In the genomic region with DNA sequence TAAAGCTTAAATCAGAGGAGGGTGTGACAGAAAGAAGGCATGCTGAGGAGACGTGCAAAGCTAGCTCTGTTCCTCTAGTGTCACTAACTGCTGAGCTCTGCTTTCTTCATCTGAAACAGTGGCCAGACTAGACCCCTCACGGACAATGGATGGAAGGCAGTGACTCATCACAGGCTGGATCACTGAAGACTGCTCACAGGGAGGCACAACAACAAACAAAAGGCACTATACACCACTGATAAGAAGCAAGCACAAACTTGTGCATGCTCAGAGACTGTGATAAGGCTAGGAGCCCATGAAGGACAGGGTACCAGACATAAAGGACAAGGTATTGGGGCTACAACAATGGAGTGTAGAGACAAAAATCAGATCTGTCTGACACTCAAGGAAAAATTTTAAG, we compare ENCODE assay signal across 23 mouse cellular contexts. TPM values are rescaled to one million over a fixed set of nuclear protein-coding genes. Genes with fewer than 3 reads are reported as not detected.
"Had no signal": no experiment of that assay in that cellular context is flagged by ENCODE, and none has a peak within 500 bp of the region (broad histone marks: within the 10 kb centered on the region; RNA-seq: fewer than 3 reads in every experiment).

No protein-coding gene starts in this region.

- DNase-seq: kidney, adult 2 months; kidney, postnatal 10 days; kidney, postnatal 36 days; lung, embryonic 14.5 days; lung, postnatal 10 days; lung, postnatal 36 days; retina, postnatal 1 day; right cerebral cortex, postnatal 25 days; spleen, adult 18-20 months; thymus, postnatal 25 days had no signal

- H3K27me3 ChIP-seq: limb, embryonic 13.5 days; midbrain, embryonic 12.5 days; midbrain, embryonic 15.5 days; neural tube, embryonic 13.5 days; stomach, embryonic 15.5 days had no signal

- H3K9me3 ChIP-seq: limb, embryonic 10.5 days; limb, embryonic 13.5 days; midbrain, embryonic 12.5 days; midbrain, embryonic 15.5 days; neural tube, embryonic 13.5 days; stomach, embryonic 15.5 days had no signal

- H3K27ac ChIP-seq: limb, embryonic 10.5 days; limb, embryonic 13.5 days; midbrain, embryonic 12.5 days; midbrain, embryonic 15.5 days; neural tube, embryonic 13.5 days; stomach, embryonic 15.5 days had no signal

- H3K4me1 ChIP-seq: limb, embryonic 10.5 days; limb, embryonic 13.5 days; midbrain, embryonic 12.5 days; midbrain, embryonic 15.5 days; neural tube, embryonic 13.5 days; stomach, embryonic 15.5 days had no signal

- ATAC-seq: inflammation-experienced regulatory T-cells, adult 6 months; intestine, embryonic 16.5 days; midbrain, embryonic 15.5 days had no signal

- H3K4me3 ChIP-seq: limb, embryonic 10.5 days; limb, embryonic 13.5 days; midbrain, embryonic 12.5 days; midbrain, embryonic 15.5 days; myocyte; neural tube, embryonic 13.5 days; stomach, embryonic 15.5 days had no signal

- H3K9ac ChIP-seq: limb, embryonic 13.5 days; lung, embryonic 14.5 days; midbrain, embryonic 12.5 days; midbrain, embryonic 15.5 days; neural tube, embryonic 13.5 days; stomach, embryonic 15.5 days had no signal

- H3K4me2 ChIP-seq: limb, embryonic 13.5 days; lung, embryonic 14.5 days; midbrain, embryonic 12.5 days; midbrain, embryonic 15.5 days; neural tube, embryonic 13.5 days; stomach, embryonic 15.5 days had no signal

RNA-seq across cellular contexts. Expression of gene Gsg1l, which starts 29.0 kb away (rescaled TPM):
- total RNA-seq: liver, adult 2 months; monocyte, adult 5-6 weeks; neutrophil, adult 5-6 weeks had no signal
- polyA plus RNA-seq: inflammation-experienced regulatory T-cells, adult 6 months; myocyte; thymus, postnatal 0 days had no signal
